Mouse (Mus musculus) forebrain, embryonic 16.5 days (tissue): Measurements from ENCODE around the gene Tnfsfm13. TPM values are rescaled to one million over a fixed set of nuclear protein-coding genes. Genes with fewer than 3 reads are reported as not detected.

ENCODE experiments used
- ATAC-seq: fragments of 200-750 bp; cut with Nextera tagmentation; 2 replicates; pipeline ENCODE4 v1.8.0; 2017; ENCODE audit warnings: mild to moderate bottlenecking, moderate library complexity
- H3K27ac ChIP-seq: fragments of 300-500 bp; sonication (generic); 2 replicates; pipeline ENCODE4 v1.5.1; 2014; ENCODE audit warnings: low read length, control low read depth
- H3K27me3 ChIP-seq: fragments of 300-500 bp; sonication (generic); replicated peaks from 2 replicates; pipeline ENCODE4 v1.6.1; 2014; ENCODE audit warnings: low read length; ENCODE audit not compliant: control insufficient read depth, insufficient read depth
- H3K36me3 ChIP-seq: fragments of 300-500 bp; sonication (generic); 2 replicates; pipeline ENCODE4 v1.6.1; 2014; ENCODE audit not compliant: control insufficient read depth, insufficient read depth
- H3K4me1 ChIP-seq: fragments of 300-500 bp; sonication (generic); replicated peaks from 2 replicates; pipeline ENCODE4 v1.6.1; 2014; ENCODE audit warnings: low read length; ENCODE audit not compliant: control insufficient read depth, insufficient read depth
- H3K4me2 ChIP-seq: fragments of 300-500 bp; sonication (generic); 2 replicates; pipeline ENCODE4 v1.6.1; 2014; ENCODE audit warnings: mild to moderate bottlenecking, low read length, control low read depth
- H3K4me3 ChIP-seq: fragments of 300-500 bp; sonication (generic); replicated peaks from 2 replicates; pipeline ENCODE4 v1.5.1; 2014; ENCODE audit warnings: mild to moderate bottlenecking, low read length, control low read depth
- H3K9ac ChIP-seq: fragments of 300-500 bp; sonication (generic); replicated peaks from 2 replicates; pipeline ENCODE4 v1.6.1; 2014; ENCODE audit warnings: low read depth, low read length, control low read depth
- H3K9me3 ChIP-seq: fragments of 300-500 bp; sonication (generic); 2 replicates; pipeline ENCODE4 v1.6.1; 2016; ENCODE audit warnings: low read length; ENCODE audit not compliant: control insufficient read depth
- WGBS: fragments of 180-500 bp; shearing (Covaris S2); extraction: QIAGEN DNeasy Blood & Tissue Kit; methylation state at CpG from one replicate; pipeline ENCODE4 v1.1.7; 2014; 5-methylcytosine and 5-hydroxymethylcytosine counted together
- polyA plus RNA-seq: library from polyadenylated mRNA; unstranded; fragments of >200 nt; fragmentation: Nextera tagmentation; extraction: Ambion mirVana; gene quantifications from 2 replicates; pipeline ENCODE4 v1.2.1, GENCODE M21; 2015

Gene Tnfsfm13
- polyA plus RNA-seq, 1 experiment from 2014 or later, result 1.2 TPM

- no peak overlapping the region for H3K4me3 ChIP-seq
- H3K4me2 ChIP-seq, result no peak overlapping the region
- no peaks in the 10 kb centered on the region for H3K36me3 ChIP-seq
- H3K27ac ChIP-seq, result no peak overlapping the region; the same call in 1 of the 2 replicates
- no peaks in the 10 kb centered on the region for H3K27me3 ChIP-seq
- 76% methylated on average over 6 of the region's 6 CpGs for WGBS
- H3K4me1 ChIP-seq, result peaks cover 38% of the 10 kb centered on the region
- H3K9ac ChIP-seq, result no peak overlapping the region
- ATAC-seq, result no peak
- H3K9me3 ChIP-seq, result no peaks in the 10 kb centered on the region
These were observed 11.0 kb downstream of the Tnfsfm13 start for GRCm38 (mm10) chr11:69684936-69685335.

GRCm38 (mm10) chr11:69684128-69684745 lies 11.7 kb downstream of the Tnfsfm13 start:
- no peaks in the 10 kb centered on the region for H3K27me3 ChIP-seq
- H3K9ac ChIP-seq, result no peak overlapping the region
- no peak overlapping the region for H3K4me2 ChIP-seq
- H3K9me3 ChIP-seq, result no peaks in the 10 kb centered on the region
- H3K4me1 ChIP-seq, result peaks cover 44% of the 10 kb centered on the region
- 0 out of 2 replicates have a peak, but pooled peaks cover 2% of the 10 kb centered on the region for H3K36me3 ChIP-seq
- H3K4me3 ChIP-seq, result no peak overlapping the region
- no peak for ATAC-seq
- 83% methylated on average over 12 of the region's 12 CpGs for WGBS
- no peak overlapping the region for H3K27ac ChIP-seq

- Histone ChIP-seq H3K27ac (peak overlapping the region; percentile 97; the same call in 1 of the 2 replicates), H3K4me2 (peak overlapping the region; percentile 98), H3K4me1 (peaks cover 45% of the 10 kb centered on the region), H3K27me3 (no peaks in the 10 kb centered on the region), H3K9ac (peak overlapping the region; percentile 43; the same call in 1 of the 2 replicates), H3K9me3 (no peaks in the 10 kb centered on the region), H3K4me3 (no peak overlapping the region), H3K36me3 (peaks cover 2% of the 10 kb centered on the region; the same call in 1 of the 2 replicates)
- no peak for ATAC-seq
- WGBS, result 81% methylated on average over 7 of the region's 7 CpGs
These were observed 12.3 kb downstream of the Tnfsfm13 start for GRCm38 (mm10) chr11:69683576-69683975.

- Histone ChIP-seq H3K4me1 (peaks cover 45% of the 10 kb centered on the region), H3K27ac (peak overlapping the region; percentile 97), H3K36me3 (peaks cover 7% of the 10 kb centered on the region; the same call in 1 of the 2 replicates), H3K9me3 (no peaks in the 10 kb centered on the region), H3K9ac (peak overlapping the region; percentile 43), H3K27me3 (no peaks in the 10 kb centered on the region), H3K4me3 (peak overlapping the region; percentile 88), H3K4me2 (peak overlapping the region; percentile 98)
- 0 out of 2 replicates have a peak, but pooled peaks have one; percentile 29 for ATAC-seq
- 12% methylated on average over 12 of the region's 12 CpGs for WGBS
These were observed 12.9 kb downstream of the Tnfsfm13 start for GRCm38 (mm10) chr11:69682840-69683533.

GRCm38 (mm10) chr11:69682209-69682839 lies 13.6 kb downstream of the Tnfsfm13 start:
- peaks cover 7% of the 10 kb centered on the region; the same call in 1 of the 2 replicates for H3K36me3 ChIP-seq
- peak overlapping the region; percentile 97 for H3K27ac ChIP-seq
- H3K9ac ChIP-seq, result peak overlapping the region; percentile 88
- H3K4me3 ChIP-seq, result peak overlapping the region; percentile 88
- peak overlapping the region; percentile 98 for H3K4me2 ChIP-seq
- peaks cover 45% of the 10 kb centered on the region for H3K4me1 ChIP-seq
- 21% methylated on average over 24 of the region's 24 CpGs for WGBS
- no peaks in the 10 kb centered on the region for H3K9me3 ChIP-seq
- H3K27me3 ChIP-seq, result no peaks in the 10 kb centered on the region
- ATAC-seq, result peak; percentile 8; the same call in 1 of the 2 replicates

- H3K4me3 ChIP-seq, result peak within 1 kb of the TSS; percentile 88
- ATAC-seq, result peak; percentile 98
- H3K36me3 ChIP-seq, result peaks cover 9% of the 10 kb centered on the region; the same call in 1 of the 2 replicates
- H3K9ac ChIP-seq, result peak within 1 kb of the TSS; percentile 88
- no peaks in the 10 kb centered on the region for H3K9me3 ChIP-seq
- peaks cover 45% of the 10 kb centered on the region for H3K4me1 ChIP-seq
- H3K4me2 ChIP-seq, result peak within 1 kb of the TSS; percentile 98
- WGBS, result under 1% methylated on average over 75 of the region's 80 CpGs
- H3K27me3 ChIP-seq, result no peaks in the 10 kb centered on the region
- peak within 1 kb of the TSS; percentile 97 for H3K27ac ChIP-seq
These were observed 14.3 kb downstream of the Tnfsfm13 start, which contains the start of gene Senp3 for GRCm38 (mm10) chr11:69681314-69682208. Gene Senp3, minus strand, starts transcription at chr11:69682084.

- H3K4me2 ChIP-seq, result peak overlapping the region; percentile 98
- no peak overlapping the region for H3K9ac ChIP-seq
- peaks cover 16% of the 10 kb centered on the region; the same call in 1 of the 2 replicates for H3K36me3 ChIP-seq
- ATAC-seq, result no peak
- H3K4me1 ChIP-seq, result peaks cover 34% of the 10 kb centered on the region
- H3K9me3 ChIP-seq, result no peaks in the 10 kb centered on the region
- WGBS, result 93% methylated on average over 30 of the region's 30 CpGs
- H3K27me3 ChIP-seq, result no peaks in the 10 kb centered on the region
- peak overlapping the region; percentile 88 for H3K4me3 ChIP-seq
- H3K27ac ChIP-seq, result no peak overlapping the region; the same call in 1 of the 2 replicates
These were observed 15.6 kb downstream of the Tnfsfm13 start for GRCm38 (mm10) chr11:69680136-69680855.

- H3K4me2 ChIP-seq, result no peak overlapping the region
- ATAC-seq, result no peak
- no peaks in the 10 kb centered on the region for H3K9me3 ChIP-seq
- H3K4me3 ChIP-seq, result no peak overlapping the region
- H3K4me1 ChIP-seq, result peaks cover 34% of the 10 kb centered on the region
- 100% methylated on average over 1 of the region's 2 CpGs for WGBS
- no peak overlapping the region for H3K27ac ChIP-seq
- peaks cover 18% of the 10 kb centered on the region for H3K36me3 ChIP-seq
- no peak overlapping the region for H3K9ac ChIP-seq
- no peaks in the 10 kb centered on the region for H3K27me3 ChIP-seq
These were observed 16.8 kb downstream of the Tnfsfm13 start for GRCm38 (mm10) chr11:69679144-69679543.
